Mouse (Mus musculus) CH12.LX (cell line): ENCODE measurements at regions not wholly inside any gene's neighbourhood (a gene's known extent, or its start where the extent isn't known, plus 50 kb on each side); places are given as distances from the start of the nearest gene placed in this dataset.

Source experiments
- CTCF ChIP-seq, 2 experiments: IDR thresholded peaks in 1 of 2; conservative IDR thresholded peaks in 1 of 2; 2 replicates each; pipeline ENCODE4 v1.5.1; 2011 to 2012; ENCODE audit warnings: low read depth in 2 of 2, low read length in 2 of 2, improper control_type of control experiment in 1 of 2, inconsistent platforms in 1 of 2, mild to moderate bottlenecking in 1 of 2, moderate library complexity in 1 of 2
- ELF1 ChIP-seq: IDR thresholded peaks from 2 replicates; pipeline ENCODE4 v1.6.1; 2014; ENCODE audit warnings: low read depth, mild to moderate bottlenecking, inconsistent platforms, low read length, improper control_type of control experiment
- EP300 ChIP-seq: IDR thresholded peaks from 2 replicates; pipeline ENCODE4 v1.6.1; 2011; ENCODE audit warnings: low read length, improper control_type of control experiment
- MAZ ChIP-seq: IDR thresholded peaks from 2 replicates; pipeline ENCODE4 v1.6.1; 2012; ENCODE audit warnings: low read depth, mild to moderate bottlenecking, inconsistent platforms, low read length, improper control_type of control experiment, moderate library complexity
- NELFE ChIP-seq: IDR thresholded peaks from 2 replicates; pipeline ENCODE4 v1.6.1; 2011; ENCODE audit warnings: low read depth, low read length, improper control_type of control experiment
- NRF1 ChIP-seq: IDR thresholded peaks from 2 replicates; pipeline ENCODE4 v1.6.1; 2014; ENCODE audit warnings: low read depth, mild to moderate bottlenecking, inconsistent platforms, low read length, improper control_type of control experiment, moderate library complexity
- POLR2A ChIP-seq: IDR thresholded peaks from 2 replicates; pipeline ENCODE4 v1.6.1; 2011; ENCODE audit warnings: low read depth, mild to moderate bottlenecking, improper control_type of control experiment, low read length
- RCOR1 ChIP-seq: conservative IDR thresholded peaks from 2 replicates; pipeline ENCODE4 v1.6.1; 2012; ENCODE audit warnings: low read depth, mild to moderate bottlenecking, inconsistent platforms, low read length, improper control_type of control experiment
- TBP ChIP-seq: conservative IDR thresholded peaks from 2 replicates; pipeline ENCODE4 v1.6.1; 2011; ENCODE audit warnings: low read depth, low read length, improper control_type of control experiment
- UBTF ChIP-seq: IDR thresholded peaks from 2 replicates; pipeline ENCODE4 v1.6.1; 2012; ENCODE audit warnings: low read depth, mild to moderate bottlenecking, inconsistent platforms, low read length, improper control_type of control experiment, moderate library complexity
- USF2 ChIP-seq: conservative IDR thresholded peaks from 2 replicates; pipeline ENCODE4 v1.6.1; 2011; ENCODE audit warnings: low read depth, low read length, improper control_type of control experiment

DNA sequence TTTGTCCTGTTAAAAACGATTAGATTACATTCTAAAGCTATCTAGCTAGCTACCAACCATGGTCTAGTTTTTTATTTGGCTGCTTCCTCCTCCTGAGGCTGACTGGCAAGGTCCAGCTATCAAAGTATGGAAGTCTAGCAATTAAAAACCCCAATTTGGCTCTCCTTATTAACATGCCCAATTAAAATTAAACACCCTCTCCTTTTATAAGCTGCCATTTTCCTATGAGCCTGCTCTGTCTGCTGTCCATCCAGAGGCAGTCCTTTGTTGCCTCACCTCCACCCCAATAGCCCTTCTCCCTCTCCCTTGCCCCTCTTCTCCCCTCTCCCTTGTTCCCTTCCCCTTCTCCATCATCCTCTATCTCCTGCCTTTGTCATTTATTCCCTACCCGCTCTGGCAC lies 169.7 kb downstream of the Gja1 start:
- TF ChIP-seq POLR2A, result no peak
- TF ChIP-seq NELFE, result no peak
- no peak for TF ChIP-seq ELF1
- no peak for TF ChIP-seq CTCF (conservative IDR thresholded peaks at IDR 0.05 in 1 of 2, IDR thresholded peaks at IDR 0.05 in 1 of 2; ENCODE audit: low read depth in 2 of 2, low read length in 2 of 2)
- no peak for TF ChIP-seq EP300
- TF ChIP-seq NRF1, result no peak
- TF ChIP-seq RCOR1, result no peak
- TF ChIP-seq UBTF, result no peak
- TF ChIP-seq USF2, result no peak
- no peak for TF ChIP-seq TBP
- TF ChIP-seq MAZ, result no peak
